Mouse (Mus musculus) neural tube, embryonic 14.5 days (tissue): ENCODE measurements around the gene Ninl. TPM values are rescaled to one million over a fixed set of nuclear protein-coding genes. Genes with fewer than 3 reads are reported as not detected.

Experiments used
- ATAC-seq: fragments of 200-750 bp; cut with Nextera tagmentation; 2 replicates; pipeline ENCODE4 v1.8.0; 2017; ENCODE audit warnings: low read depth, mild to moderate bottlenecking, moderate TSS enrichment, moderate library complexity
- H3K27ac ChIP-seq: fragments of 300-500 bp; sonication (generic); 2 replicates; pipeline ENCODE4 v1.5.1; 2014; ENCODE audit warnings: low read depth, mild to moderate bottlenecking, control low read depth, low read length, moderate library complexity, mixed read lengths
- H3K27me3 ChIP-seq: fragments of 300-500 bp; sonication (generic); 2 replicates; pipeline ENCODE4 v1.6.1; 2014; ENCODE audit warnings: low read length; ENCODE audit not compliant: control insufficient read depth, insufficient read depth
- H3K36me3 ChIP-seq: fragments of 300-500 bp; sonication (generic); 2 replicates; pipeline ENCODE4 v1.6.1; 2014; ENCODE audit warnings: low read length, mixed read lengths; ENCODE audit not compliant: control insufficient read depth, insufficient read depth
- H3K4me1 ChIP-seq: fragments of 300-500 bp; sonication (generic); 2 replicates; pipeline ENCODE4 v1.6.1; 2014; ENCODE audit warnings: low read length; ENCODE audit not compliant: control insufficient read depth, insufficient read depth
- H3K4me2 ChIP-seq: fragments of 300-500 bp; sonication (generic); 2 replicates; pipeline ENCODE4 v1.6.1; 2014; ENCODE audit warnings: mild to moderate bottlenecking, low read depth, low read length, control low read depth
- H3K4me3 ChIP-seq: fragments of 300-500 bp; sonication (generic); 2 replicates; pipeline ENCODE4 v1.5.1; 2014; ENCODE audit warnings: low read depth, low read length, control low read depth, mixed read lengths
- H3K9ac ChIP-seq: fragments of 300-500 bp; sonication (generic); replicated peaks from 2 replicates; pipeline ENCODE4 v1.6.1; 2014; ENCODE audit warnings: low read depth, mild to moderate bottlenecking, control low read depth, low read length, mixed read lengths
- H3K9me3 ChIP-seq: fragments of 300-500 bp; sonication (generic); 2 replicates; pipeline ENCODE4 v1.6.1; 2016; ENCODE audit warnings: low read length; ENCODE audit not compliant: control insufficient read depth
- WGBS: fragments of 180-500 bp; shearing (Covaris S2); extraction: QIAGEN DNeasy Blood & Tissue Kit; methylation state at CpG from one replicate; pipeline ENCODE4 v1.1.7; 2014; 5-methylcytosine and 5-hydroxymethylcytosine counted together
- polyA plus RNA-seq: library from polyadenylated mRNA; unstranded; fragments of >200 nt; fragmentation: Nextera tagmentation; extraction: Ambion mirVana; gene quantifications from 2 replicates; pipeline ENCODE4 v1.2.1, GENCODE M21; 2014

Ninl gene
- polyA plus RNA-seq, 1 experiment from 2014 or later = 4.7 TPM

DNA sequence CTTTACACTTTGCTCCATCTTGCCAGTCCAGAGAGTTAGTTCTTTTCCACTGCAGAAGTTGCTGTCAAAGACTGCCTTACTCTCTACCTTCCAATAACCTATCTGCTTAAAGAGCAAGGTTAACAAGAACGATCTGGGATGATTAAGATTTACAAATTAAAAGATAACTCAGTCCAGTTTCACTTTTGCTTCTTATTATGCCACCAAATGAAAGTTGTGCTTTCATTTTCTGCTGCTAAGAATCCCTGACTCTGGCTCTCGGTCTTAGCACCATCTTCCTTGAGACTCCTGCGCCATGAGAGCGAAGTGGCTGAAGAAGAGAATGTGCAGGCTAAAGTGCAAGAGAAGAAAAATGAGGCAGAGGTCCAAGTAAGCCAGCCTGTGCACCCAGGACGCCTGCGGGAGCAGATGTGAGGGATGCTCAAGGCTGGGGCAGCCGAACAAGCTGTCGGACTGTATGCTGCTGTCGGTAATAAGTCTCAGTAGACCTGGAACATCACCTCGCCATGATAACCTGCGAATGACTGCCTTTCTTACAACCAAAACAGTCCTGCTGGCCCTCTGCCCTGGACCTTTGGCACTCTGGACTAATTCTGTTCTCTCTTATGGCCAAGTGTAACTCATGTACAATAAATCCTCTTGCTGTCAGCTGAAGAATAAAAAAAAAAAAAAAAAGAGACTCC is 112.0 kb downstream of the Ninl start:
- no peak overlapping the region for H3K4me3 ChIP-seq
- no peak overlapping the region for H3K27ac ChIP-seq
- no peak overlapping the region for H3K4me2 ChIP-seq
- WGBS = 94% methylated on average over 11 of the region's 11 CpGs
- H3K27me3 ChIP-seq = no peaks in the 10 kb centered on the region
- no peak for ATAC-seq
- no peak overlapping the region for H3K9ac ChIP-seq
- no peaks in the 10 kb centered on the region for H3K9me3 ChIP-seq
- H3K36me3 ChIP-seq = no peaks in the 10 kb centered on the region; the same call in 1 of the 2 replicates
- no peaks in the 10 kb centered on the region for H3K4me1 ChIP-seq

DNA sequence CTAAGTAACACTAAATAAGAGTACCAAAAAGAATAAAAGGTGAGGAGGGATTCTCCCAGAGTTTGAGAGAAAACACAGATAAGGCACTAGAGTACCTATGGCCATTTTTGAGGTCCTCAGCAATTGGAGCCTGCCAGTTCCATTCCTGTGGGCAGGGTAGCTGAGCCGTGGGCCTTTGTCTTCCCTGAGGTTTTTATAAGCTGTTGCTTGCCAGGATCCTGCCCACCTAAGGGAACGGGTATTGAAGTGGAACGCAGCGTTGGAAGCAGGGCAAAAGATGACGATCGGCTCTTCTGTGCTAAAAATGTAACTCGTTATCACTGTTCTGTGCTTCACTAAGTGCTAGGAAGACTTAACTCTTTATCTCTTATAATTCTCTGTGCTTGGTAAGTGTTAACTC is 115.7 kb downstream of the Ninl start:
- Histone ChIP-seq H3K27ac (no peak overlapping the region), H3K36me3 (no peaks in the 10 kb centered on the region; the same call in 1 of the 2 replicates), H3K4me2 (no peak overlapping the region), H3K4me3 (no peak overlapping the region), H3K4me1 (no peaks in the 10 kb centered on the region), H3K9ac (no peak overlapping the region), H3K27me3 (no peaks in the 10 kb centered on the region), H3K9me3 (no peaks in the 10 kb centered on the region)
- ATAC-seq = no peak
- WGBS = 88% methylated on average over 7 of the region's 7 CpGs

DNA sequence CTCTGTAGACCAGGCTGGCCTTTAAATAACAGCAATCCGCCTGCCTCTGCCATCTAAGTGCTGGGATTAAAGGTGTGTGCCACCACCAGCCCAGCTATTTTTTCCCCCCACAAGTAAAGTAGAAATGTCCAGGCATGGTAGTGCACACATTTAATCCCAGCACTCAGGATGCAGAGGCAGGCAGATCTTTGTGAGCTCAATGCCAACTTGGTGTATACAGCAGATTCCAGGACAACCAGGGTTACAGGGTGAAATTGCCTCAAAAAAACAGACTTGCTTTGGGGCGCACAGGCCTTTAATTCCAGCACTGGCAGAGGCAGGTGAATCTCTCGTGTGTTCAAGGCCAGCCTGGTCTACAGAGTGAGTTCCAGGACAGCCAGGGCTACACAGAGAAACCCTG is 116.2 kb downstream of the Ninl start:
- 93% methylated on average over 3 of the region's 3 CpGs for WGBS
- H3K4me1 ChIP-seq = no peaks in the 10 kb centered on the region
- H3K27ac ChIP-seq = no peak overlapping the region
- no peaks in the 10 kb centered on the region for H3K9me3 ChIP-seq
- ATAC-seq = no peak
- H3K36me3 ChIP-seq = no peaks in the 10 kb centered on the region; the same call in 1 of the 2 replicates
- no peak overlapping the region for H3K4me2 ChIP-seq
- no peak overlapping the region for H3K4me3 ChIP-seq
- no peak overlapping the region for H3K9ac ChIP-seq
- no peaks in the 10 kb centered on the region for H3K27me3 ChIP-seq

DNA sequence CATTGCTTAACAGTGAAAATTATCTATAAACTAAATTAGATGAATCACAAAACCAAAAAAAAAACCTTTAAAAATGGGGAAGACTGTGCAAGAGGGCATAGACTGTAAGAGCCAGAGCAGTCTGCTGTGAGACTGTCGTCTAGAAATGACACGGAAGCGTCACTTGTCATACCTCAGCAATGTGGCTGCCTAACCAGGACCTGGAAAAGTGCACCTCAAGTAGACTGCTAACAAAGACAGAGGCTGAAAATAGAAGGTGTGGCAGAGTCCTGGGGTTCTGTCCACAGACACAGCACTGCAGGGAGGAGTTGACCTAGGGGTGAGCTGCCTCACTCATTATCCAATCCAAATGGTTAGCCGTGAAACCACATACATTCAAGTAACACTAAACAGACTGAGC is 117.0 kb downstream of the Ninl start:
- WGBS = 97% methylated on average over 4 of the region's 4 CpGs

GRCm38 (mm10) chr2:150921697-150922096 is 117.5 kb downstream of the Ninl start:
- WGBS = 91% methylated on average over 6 of the region's 6 CpGs
- Histone ChIP-seq H3K4me1 (no peaks in the 10 kb centered on the region), H3K27me3 (no peaks in the 10 kb centered on the region), H3K9me3 (no peaks in the 10 kb centered on the region), H3K4me3 (no peak overlapping the region), H3K4me2 (no peak overlapping the region), H3K36me3 (no peaks in the 10 kb centered on the region; the same call in 1 of the 2 replicates), H3K27ac (no peak overlapping the region), H3K9ac (no peak overlapping the region)
- ATAC-seq = no peak

More for the DNA sequence above, 117.0 kb downstream of the Ninl start:
- Histone ChIP-seq H3K27ac (no peak overlapping the region), H3K4me2 (no peak overlapping the region), H3K9me3 (no peaks in the 10 kb centered on the region), H3K4me1 (no peaks in the 10 kb centered on the region), H3K36me3 (no peaks in the 10 kb centered on the region; the same call in 1 of the 2 replicates), H3K9ac (no peak overlapping the region), H3K27me3 (no peaks in the 10 kb centered on the region), H3K4me3 (no peak overlapping the region)
- no peak for ATAC-seq

- no peak overlapping the region for H3K4me2 ChIP-seq
- no peaks in the 10 kb centered on the region for H3K27me3 ChIP-seq
- whole genome bisulfite sequencing = 92% methylated on average over 3 of the region's 3 CpGs
- no peak overlapping the region for H3K4me3 ChIP-seq
- no peaks in the 10 kb centered on the region for H3K4me1 ChIP-seq
- ATAC-seq = no peak
- H3K9me3 ChIP-seq = no peaks in the 10 kb centered on the region
- H3K9ac ChIP-seq = no peak overlapping the region
- no peaks in the 10 kb centered on the region for H3K36me3 ChIP-seq
- H3K27ac ChIP-seq = no peak overlapping the region
These were observed 118.6 kb downstream of the Ninl start for GRCm38 (mm10) chr2:150920543-150920942.

- Histone ChIP-seq H3K36me3 (no peaks in the 10 kb centered on the region), H3K9me3 (no peaks in the 10 kb centered on the region), H3K4me2 (no peak overlapping the region), H3K9ac (no peak overlapping the region), H3K27me3 (no peaks in the 10 kb centered on the region), H3K27ac (no peak overlapping the region), H3K4me1 (no peaks in the 10 kb centered on the region), H3K4me3 (no peak overlapping the region)
- ATAC-seq = no peak
- WGBS = 93% methylated on average over 3 of the region's 3 CpGs
These were observed 120.5 kb downstream of the Ninl start for GRCm38 (mm10) chr2:150918720-150919119.

GRCm38 (mm10) chr2:150915786-150916185 is 123.4 kb downstream of the Ninl start:
- Histone ChIP-seq H3K36me3 (no peaks in the 10 kb centered on the region), H3K9me3 (no peaks in the 10 kb centered on the region), H3K4me3 (no peak overlapping the region), H3K27me3 (no peaks in the 10 kb centered on the region), H3K9ac (no peak overlapping the region), H3K4me1 (no peaks in the 10 kb centered on the region), H3K4me2 (no peak overlapping the region), H3K27ac (no peak overlapping the region)
- no peak for ATAC-seq
- 94% methylated on average over 5 of the region's 5 CpGs for WGBS

GRCm38 (mm10) chr2:150914781-150915515 is 124.2 kb downstream of the Ninl start:
- Histone ChIP-seq H3K4me2 (no peak overlapping the region), H3K27ac (no peak overlapping the region), H3K36me3 (no peaks in the 10 kb centered on the region), H3K4me3 (no peak overlapping the region), H3K4me1 (no peaks in the 10 kb centered on the region; the same call in 1 of the 2 replicates), H3K9me3 (no peaks in the 10 kb centered on the region), H3K27me3 (no peaks in the 10 kb centered on the region), H3K9ac (no peak overlapping the region)
- 82% methylated on average over 4 of the region's 4 CpGs for WGBS
- no peak for ATAC-seq
